Mouse (Mus musculus): Measurements from ENCODE around the gene Pi4k2b.

- no peak for TF ChIP-seq CTCF (IDR thresholded peaks at IDR 0.05; ENCODE audit: insufficient read depth, low read depth, low read length)
- no peak for TF ChIP-seq POLR2A (IDR thresholded peaks at IDR 0.05; ENCODE audit: insufficient read depth, low read depth, low read length)
These were observed 42.6 kb downstream of the Pi4k2b start for GRCm38 (mm10) chr5:52783957-52784356.

Data from olfactory bulb, adult 2 months (tissue).